Mouse (Mus musculus): ENCODE measurements around the gene Carmil3.

GRCm38 (mm10) chr14:55490361-55491201 lies at the start of gene Carmil3:
- no peak for TF ChIP-seq CTCF (IDR thresholded peaks at IDR 0.05; ENCODE audit: low read depth)
- no peak for TF ChIP-seq EP300 (IDR thresholded peaks at IDR 0.05; ENCODE audit: low read depth)
